Mouse (Mus musculus) neural tube, embryonic 13.5 days (tissue): Measurements from ENCODE around the gene Borcs6. TPM values are rescaled to one million over a fixed set of nuclear protein-coding genes. Genes with fewer than 3 reads are reported as not detected.

Experiments used
- ATAC-seq: fragments of 200-750 bp; cut with Nextera tagmentation; 2 replicates; pipeline ENCODE4 v1.8.0; 2017; ENCODE audit warnings: low read depth, mild to moderate bottlenecking, moderate TSS enrichment, moderate library complexity
- H3K27ac ChIP-seq: fragments of 300-500 bp; sonication (generic); replicated peaks from 2 replicates; pipeline ENCODE4 v1.5.1; 2015; ENCODE audit warnings: moderate library complexity, mild to moderate bottlenecking, inconsistent platforms
- H3K27me3 ChIP-seq: fragments of 300-500 bp; sonication (generic); 2 replicates; pipeline ENCODE4 v1.6.1; 2015; ENCODE audit warnings: mild to moderate bottlenecking, inconsistent platforms
- H3K36me3 ChIP-seq: fragments of 300-500 bp; sonication (generic); 2 replicates; pipeline ENCODE4 v1.6.1; 2015; ENCODE audit warnings: mild to moderate bottlenecking, inconsistent platforms
- H3K4me1 ChIP-seq: fragments of 300-500 bp; sonication (generic); replicated peaks from 2 replicates; pipeline ENCODE4 v1.6.1; 2015; ENCODE audit warnings: inconsistent platforms
- H3K4me2 ChIP-seq: fragments of 300-500 bp; sonication (generic); 2 replicates; pipeline ENCODE4 v1.6.1; 2015; ENCODE audit warnings: inconsistent platforms, mild to moderate bottlenecking, moderate library complexity
- H3K4me3 ChIP-seq: fragments of 300-500 bp; sonication (generic); 2 replicates; pipeline ENCODE4 v1.5.1; 2015; ENCODE audit warnings: mild to moderate bottlenecking, inconsistent platforms
- H3K9ac ChIP-seq: fragments of 300-500 bp; sonication (generic); 2 replicates; pipeline ENCODE4 v1.6.1; 2015; ENCODE audit warnings: moderate library complexity, mild to moderate bottlenecking, inconsistent platforms
- H3K9me3 ChIP-seq: fragments of 300-500 bp; sonication (generic); 2 replicates; pipeline ENCODE4 v1.6.1; 2016; ENCODE audit warnings: inconsistent platforms
- WGBS: fragments of 180-500 bp; shearing (Covaris S2); methylation state at CpG from one replicate; pipeline ENCODE4 v1.1.7; 2015; 5-methylcytosine and 5-hydroxymethylcytosine counted together
- polyA plus RNA-seq: library from polyadenylated mRNA; unstranded; fragments of >200 nt; fragmentation: Nextera tagmentation; extraction: Ambion mirVana; gene quantifications from 2 replicates; pipeline ENCODE4 v1.2.1, GENCODE M21; 2015

Gene Borcs6
- polyA plus RNA-seq, 1 experiment from 2014 or later: 16.8 TPM

- 82% methylated on average over 9 of the region's 9 CpGs for whole genome bisulfite sequencing
- Histone ChIP-seq H3K4me3 (peak overlapping the region; percentile 70; the same call in 1 of the 2 replicates), H3K9me3 (no peaks in the 10 kb centered on the region), H3K9ac (peak overlapping the region; percentile 43; the same call in 1 of the 2 replicates), H3K4me2 (peak overlapping the region; percentile 59), H3K4me1 (peaks cover 32% of the 10 kb centered on the region), H3K27me3 (no peaks in the 10 kb centered on the region), H3K27ac (peak overlapping the region; percentile 73), H3K36me3 (peaks cover 45% of the 10 kb centered on the region)
- no peak for ATAC-seq
These were observed 24.1 kb upstream of the Borcs6 start for GRCm38 (mm10) chr11:69035411-69035810.

DNA sequence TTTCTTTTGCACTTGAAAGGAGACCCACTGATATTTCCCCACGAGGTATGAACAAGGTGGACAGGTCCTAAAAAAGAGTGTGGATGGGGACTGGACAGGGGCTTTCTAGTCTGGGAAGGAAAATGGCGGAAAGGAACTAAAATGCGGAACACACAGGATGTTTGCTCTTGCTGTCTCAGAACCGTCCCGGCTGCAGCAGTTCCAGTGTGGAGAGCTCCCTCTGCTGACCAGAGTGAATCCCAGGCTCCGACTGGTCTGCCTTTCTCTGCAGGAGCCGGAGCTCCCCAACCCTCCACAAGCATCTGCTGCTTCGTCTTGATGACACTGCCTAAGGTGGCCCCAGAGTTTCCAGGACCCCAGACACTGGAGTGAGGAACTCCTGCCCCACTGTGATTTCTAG lies 23.7 kb upstream of the Borcs6 start:
- H3K4me3 ChIP-seq: peak overlapping the region; percentile 70
- peaks cover 41% of the 10 kb centered on the region for H3K36me3 ChIP-seq
- peaks cover 32% of the 10 kb centered on the region for H3K4me1 ChIP-seq
- peak overlapping the region; percentile 73 for H3K27ac ChIP-seq
- H3K9ac ChIP-seq: peak overlapping the region; percentile 43; the same call in 1 of the 2 replicates
- 7% methylated on average over 8 of the region's 8 CpGs for WGBS
- H3K27me3 ChIP-seq: no peaks in the 10 kb centered on the region
- peak overlapping the region; percentile 59 for H3K4me2 ChIP-seq
- no peak for ATAC-seq
- no peaks in the 10 kb centered on the region for H3K9me3 ChIP-seq

GRCm38 (mm10) chr11:69036486-69037230 lies 22.9 kb upstream of the Borcs6 start:
- Histone ChIP-seq H3K4me2 (peak overlapping the region; percentile 59), H3K27me3 (no peaks in the 10 kb centered on the region), H3K9me3 (no peaks in the 10 kb centered on the region), H3K27ac (peak overlapping the region; percentile 87), H3K36me3 (peaks cover 33% of the 10 kb centered on the region), H3K4me3 (peak overlapping the region; percentile 70), H3K4me1 (peaks cover 32% of the 10 kb centered on the region), H3K9ac (peak overlapping the region; percentile 79)
- ATAC-seq: peak; percentile 15; the same call in 1 of the 2 replicates
- WGBS: 10% methylated on average over 20 of the region's 20 CpGs

DNA sequence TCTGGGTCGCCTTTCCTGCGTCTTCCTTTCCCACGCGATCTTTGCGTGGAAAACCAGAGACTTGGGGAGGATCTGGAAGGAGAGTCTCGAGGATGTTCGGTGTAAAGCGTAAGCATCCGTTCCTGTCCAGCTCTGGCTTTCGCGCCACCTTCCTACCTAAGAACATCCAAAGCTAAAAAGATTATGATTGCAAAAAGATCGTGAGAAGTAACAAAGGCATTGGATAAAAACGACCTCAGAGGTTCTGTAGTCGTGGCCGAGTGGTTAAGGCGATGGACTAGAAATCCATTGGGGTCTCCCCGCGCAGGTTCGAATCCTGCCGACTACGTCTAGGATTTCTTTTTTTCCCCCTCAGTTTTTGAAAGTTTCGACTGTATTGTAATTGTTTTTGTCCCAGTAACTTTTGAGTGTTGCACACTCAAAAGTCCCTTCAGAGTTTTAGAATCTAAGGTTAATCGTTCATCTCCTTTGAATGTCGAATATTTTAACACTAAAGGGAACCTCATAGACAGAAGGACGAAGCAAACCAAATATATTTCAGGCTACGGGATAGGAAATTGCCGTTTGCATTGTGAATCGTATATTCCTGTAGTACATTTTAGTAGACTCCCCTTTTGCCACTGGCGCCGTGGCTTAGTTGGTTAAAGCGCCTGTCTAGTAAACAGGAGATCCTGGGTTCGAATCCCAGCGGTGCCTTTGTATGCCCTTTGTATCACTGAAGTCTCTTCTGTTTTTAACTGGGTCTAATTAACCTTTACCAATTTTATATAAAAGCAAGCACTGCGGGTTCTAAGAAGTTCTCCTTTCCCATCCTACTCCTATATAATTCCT lies 22.1 kb upstream of the Borcs6 start:
- no peaks in the 10 kb centered on the region for H3K27me3 ChIP-seq
- H3K9ac ChIP-seq: peak overlapping the region; percentile 79
- peaks cover 32% of the 10 kb centered on the region for H3K4me1 ChIP-seq
- H3K36me3 ChIP-seq: peaks cover 30% of the 10 kb centered on the region
- no peaks in the 10 kb centered on the region for H3K9me3 ChIP-seq
- 0 out of 2 replicates have a peak, but pooled peaks have one; percentile 11 for ATAC-seq
- H3K27ac ChIP-seq: peak overlapping the region; percentile 87
- peak overlapping the region; percentile 59 for H3K4me2 ChIP-seq
- WGBS: under 1% methylated on average over 34 of the region's 34 CpGs
- H3K4me3 ChIP-seq: peak overlapping the region; percentile 70

DNA sequence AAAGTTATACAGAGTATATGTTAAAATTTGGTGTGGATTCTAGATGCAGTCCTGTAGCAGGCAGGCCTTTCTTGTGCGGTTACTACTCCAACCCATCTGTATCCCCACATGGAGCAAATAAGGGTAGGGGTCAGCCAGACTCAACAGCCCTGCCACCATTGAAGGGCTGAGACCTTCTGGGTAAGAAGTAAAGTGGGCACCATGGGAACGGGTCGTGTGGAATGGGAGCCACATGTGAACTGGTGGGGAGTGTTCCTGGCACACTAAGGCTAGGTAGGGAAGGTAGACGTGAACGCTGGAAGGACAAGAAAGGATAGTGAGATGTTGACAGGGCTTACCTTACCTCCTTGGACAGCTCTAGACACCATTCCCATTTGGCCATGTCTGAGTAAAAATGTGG lies 21.3 kb upstream of the Borcs6 start:
- Histone ChIP-seq H3K9ac (no peak overlapping the region), H3K4me3 (0 out of 2 replicates have a peak overlapping the region, but pooled peaks have one; percentile 0), H3K36me3 (peaks cover 22% of the 10 kb centered on the region), H3K9me3 (no peaks in the 10 kb centered on the region), H3K27me3 (no peaks in the 10 kb centered on the region), H3K27ac (no peak overlapping the region), H3K4me2 (peak overlapping the region; percentile 73; the same call in 1 of the 2 replicates), H3K4me1 (peaks cover 32% of the 10 kb centered on the region)
- no peak for ATAC-seq
- WGBS: 75% methylated on average over 5 of the region's 5 CpGs

GRCm38 (mm10) chr11:69045531-69046394 lies 13.8 kb upstream of the Borcs6 start, which contains the start of gene Aurkb:
Gene Aurkb (plus strand): TSS chr11:69045647.
- Histone ChIP-seq H3K27ac (peak within 1 kb of the TSS; percentile 39; the same call in 1 of the 2 replicates), H3K27me3 (no peaks in the 10 kb centered on the region), H3K9me3 (no peaks in the 10 kb centered on the region), H3K4me1 (peaks cover 18% of the 10 kb centered on the region), H3K4me2 (peak within 1 kb of the TSS; percentile 90), H3K4me3 (peak within 1 kb of the TSS; percentile 63), H3K9ac (peak within 1 kb of the TSS; percentile 67), H3K36me3 (no peaks in the 10 kb centered on the region; the same call in 1 of the 2 replicates)
- peak; percentile 55 for ATAC-seq
- 1% methylated on average over 54 of the region's 54 CpGs for WGBS

- Histone ChIP-seq H3K9ac (peak overlapping the region; percentile 67), H3K4me2 (peak overlapping the region; percentile 90), H3K4me3 (peak overlapping the region; percentile 63), H3K27ac (no peak overlapping the region), H3K27me3 (no peaks in the 10 kb centered on the region), H3K36me3 (no peaks in the 10 kb centered on the region; the same call in 1 of the 2 replicates), H3K4me1 (peaks cover 18% of the 10 kb centered on the region), H3K9me3 (no peaks in the 10 kb centered on the region)
- ATAC-seq: no peak
- 17% methylated on average over 9 of the region's 9 CpGs for WGBS
These were observed 13.1 kb upstream of the Borcs6 start for GRCm38 (mm10) chr11:69046395-69046774.

- Histone ChIP-seq H3K9me3 (no peaks in the 10 kb centered on the region), H3K4me1 (peaks cover 18% of the 10 kb centered on the region), H3K4me2 (peak overlapping the region; percentile 90; the same call in 1 of the 2 replicates), H3K27ac (no peak overlapping the region), H3K9ac (no peak overlapping the region), H3K4me3 (no peak overlapping the region), H3K27me3 (no peaks in the 10 kb centered on the region), H3K36me3 (no peaks in the 10 kb centered on the region; the same call in 1 of the 2 replicates)
- ATAC-seq: no peak
- WGBS: 93% methylated on average over 12 of the region's 12 CpGs
These were observed 11.9 kb upstream of the Borcs6 start for GRCm38 (mm10) chr11:69047592-69047991.

- Histone ChIP-seq H3K27ac (no peak overlapping the region), H3K4me2 (no peak overlapping the region), H3K9ac (no peak overlapping the region), H3K4me1 (peaks cover 18% of the 10 kb centered on the region), H3K36me3 (no peaks in the 10 kb centered on the region; the same call in 1 of the 2 replicates), H3K9me3 (no peaks in the 10 kb centered on the region), H3K27me3 (no peaks in the 10 kb centered on the region), H3K4me3 (no peak overlapping the region)
- WGBS: 94% methylated on average over 14 of the region's 14 CpGs
- ATAC-seq: no peak
These were observed 11.4 kb upstream of the Borcs6 start for GRCm38 (mm10) chr11:69048151-69048550.

GRCm38 (mm10) chr11:69050748-69051147 lies 8.8 kb upstream of the Borcs6 start:
- ATAC-seq: no peak
- no peak overlapping the region for H3K9ac ChIP-seq
- H3K27ac ChIP-seq: no peak overlapping the region
- no peaks in the 10 kb centered on the region; the same call in 1 of the 2 replicates for H3K36me3 ChIP-seq
- peaks cover 16% of the 10 kb centered on the region for H3K4me1 ChIP-seq
- H3K4me3 ChIP-seq: no peak overlapping the region
- WGBS: 84% methylated on average over 8 of the region's 8 CpGs
- H3K9me3 ChIP-seq: no peaks in the 10 kb centered on the region
- no peaks in the 10 kb centered on the region for H3K27me3 ChIP-seq
- H3K4me2 ChIP-seq: no peak overlapping the region

DNA sequence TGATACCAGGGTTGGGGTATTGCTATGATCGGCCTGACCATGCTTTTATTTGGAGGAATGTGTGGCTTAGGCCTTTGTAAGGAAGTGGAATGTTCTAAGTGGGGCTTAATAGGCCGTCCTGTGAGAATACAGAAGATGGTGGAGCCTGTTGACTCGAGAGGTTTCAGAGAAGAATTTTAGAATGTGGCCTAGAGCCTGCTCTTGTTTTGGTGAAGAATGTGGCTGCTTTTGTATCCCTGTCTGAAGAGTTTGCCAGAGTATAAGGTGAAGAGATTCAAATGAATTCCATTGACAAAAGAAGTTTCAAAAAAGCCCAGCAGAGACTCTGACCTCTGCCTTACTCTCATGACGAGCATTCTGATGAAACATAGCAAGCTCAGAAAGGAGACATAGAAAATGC lies 7.7 kb upstream of the Borcs6 start:
- H3K36me3 ChIP-seq: no peaks in the 10 kb centered on the region; the same call in 1 of the 2 replicates
- no peak overlapping the region for H3K4me2 ChIP-seq
- H3K4me3 ChIP-seq: no peak overlapping the region
- ATAC-seq: no peak
- 74% methylated on average over 4 of the region's 4 CpGs for WGBS
- H3K27ac ChIP-seq: no peak overlapping the region
- peaks cover 6% of the 10 kb centered on the region for H3K4me1 ChIP-seq
- H3K9me3 ChIP-seq: no peaks in the 10 kb centered on the region
- H3K9ac ChIP-seq: no peak overlapping the region
- no peaks in the 10 kb centered on the region for H3K27me3 ChIP-seq
